Mouse (Mus musculus) A20 (cell line): Measurements from ENCODE around the gene Ajap1.

Source experiments
- DNase-seq: peaks from one replicate; pipeline ENCODE4 v3.0.0-alpha.2; 2011; ENCODE audit warnings: low read depth, low spot score

The Ajap1 gene

GRCm38 (mm10) chr4:153453496-153453895, 29.1 kb downstream of the Ajap1 start:
- no peak for DNase-seq

GRCm38 (mm10) chr4:153451516-153451915, 31.1 kb downstream of the Ajap1 start:
- DNase-seq = no peak

GRCm38 (mm10) chr4:153442522-153442921, 40.1 kb downstream of the Ajap1 start:
- no peak for DNase-seq

GRCm38 (mm10) chr4:153439868-153440267, 42.7 kb downstream of the Ajap1 start:
- DNase-seq = no peak

GRCm38 (mm10) chr4:153439031-153439430, 43.6 kb downstream of the Ajap1 start:
- DNase-seq = no peak

- no peak for DNase-seq
Measured at GRCm38 (mm10) chr4:153437196-153437595, 45.4 kb downstream of the Ajap1 start.

GRCm38 (mm10) chr4:153435917-153436316, 46.7 kb downstream of the Ajap1 start:
- DNase-seq = no peak

- DNase-seq = no peak
Measured at GRCm38 (mm10) chr4:153429971-153430370, 52.6 kb downstream of the Ajap1 start.

- no peak for DNase-seq
Measured at GRCm38 (mm10) chr4:153425961-153426656, 56.5 kb downstream of the Ajap1 start.

GRCm38 (mm10) chr4:153424324-153424723, 58.3 kb downstream of the Ajap1 start:
- DNase-seq = no peak

- DNase-seq = no peak
Measured at GRCm38 (mm10) chr4:153417926-153418325, 64.7 kb downstream of the Ajap1 start.

GRCm38 (mm10) chr4:153417164-153417896, 65.3 kb downstream of the Ajap1 start:
- DNase-seq = no peak

GRCm38 (mm10) chr4:153416111-153416510, 66.5 kb downstream of the Ajap1 start:
- DNase-seq = no peak

- DNase-seq = no peak
Measured at GRCm38 (mm10) chr4:153398421-153398820, 84.2 kb downstream of the Ajap1 start.

GRCm38 (mm10) chr4:153387478-153387877, 95.1 kb downstream of the Ajap1 start:
- no peak for DNase-seq

GRCm38 (mm10) chr4:153381433-153381832, 101.2 kb downstream of the Ajap1 start:
- DNase-seq = no peak

GRCm38 (mm10) chr4:153380885-153381284, 101.7 kb downstream of the Ajap1 start:
- no peak for DNase-seq

- DNase-seq = no peak
Measured at GRCm38 (mm10) chr4:153377981-153378380, 104.6 kb downstream of the Ajap1 start.

- DNase-seq = no peak
Measured at GRCm38 (mm10) chr4:153374233-153374632, 108.4 kb downstream of the Ajap1 start.

- DNase-seq = no peak
Measured at GRCm38 (mm10) chr4:153373125-153373524, 109.5 kb downstream of the Ajap1 start.

GRCm38 (mm10) chr4:153368620-153369159, 113.9 kb downstream of the Ajap1 start:
- DNase-seq = no peak

GRCm38 (mm10) chr4:153360868-153361545, 121.6 kb downstream of the Ajap1 start:
- no peak for DNase-seq
